Mouse (Mus musculus): ENCODE data around the gene Bok. TPM values are rescaled to one million over a fixed set of nuclear protein-coding genes. Genes with fewer than 3 reads are reported as not detected.

Gene Bok
- total and polyA plus RNA-seq, 3 experiments, result 3.0 to 9.0 (median 3.1) TPM

GRCm38 (mm10) chr1:93686245-93686960, 943 bp downstream of the Bok start:
- WGBS, result 8% methylated on average over 51 of the region's 51 CpGs
- intact Hi-C loops (cut with DNase I), result loop anchor here (5.0 kb wide), 1 partner anchor 49 kb away; no protein-coding TSS in a partner anchor
- H3K27ac ChIP-seq, result peak overlapping the region; percentile 73
- H3K27me3 ChIP-seq (ENCODE audit: control insufficient read depth, insufficient read depth, low read length), result no peaks in the 10 kb centered on the region
- TF ChIP-seq EP300 (IDR thresholded peaks at IDR 0.05; ENCODE audit: insufficient read depth, low read depth, low read length) (0 out of 2 replicates have a peak, but pooled peaks have one; percentile 15), CTCF (IDR thresholded peaks at IDR 0.05) (peak; percentile 64), POLR2A (IDR thresholded peaks at IDR 0.05; ENCODE audit: insufficient read depth, low read depth, low read length) (no peak)
- H3K4me3 ChIP-seq, result peak overlapping the region; percentile 66
- no peaks in the 10 kb centered on the region for H3K79me2 ChIP-seq (replicated peaks; ENCODE audit: control insufficient read depth, insufficient read depth, low read length)
- peaks cover 8% of the 10 kb centered on the region for H3K4me1 ChIP-seq (ENCODE audit: control insufficient read depth, insufficient read depth, low read length)
- DNase-seq, result peak; percentile 60 to 62
- no peaks in the 10 kb centered on the region for H3K36me3 ChIP-seq (ENCODE audit: control insufficient read depth, insufficient read depth, low read length)
- H3K9ac ChIP-seq (ENCODE audit: low read depth, low read length), result peak overlapping the region; percentile 70

DNA sequence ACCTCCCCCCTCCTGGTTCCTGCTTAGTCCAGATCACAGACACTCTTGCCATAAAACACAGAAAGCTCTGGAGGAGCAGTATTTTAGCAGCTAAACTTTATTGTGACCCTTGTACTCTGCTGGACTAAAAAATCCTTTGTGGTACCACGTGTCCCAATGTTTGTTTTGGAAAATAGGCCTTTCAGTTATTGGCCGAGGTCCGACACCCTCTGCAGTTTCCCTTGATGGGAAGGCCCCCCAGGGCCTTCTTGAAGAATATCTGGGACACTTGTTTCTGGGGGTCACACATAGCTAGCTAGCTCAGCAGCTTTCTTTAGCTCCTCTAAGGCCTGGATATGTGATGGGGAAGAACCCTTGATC, 1.5 kb downstream of the Bok start:
- DNase-seq, result peak in 1 of 2 experiments; percentile 24
- H3K4me3 ChIP-seq, result peak overlapping the region; percentile 66
- no peaks in the 10 kb centered on the region for H3K79me2 ChIP-seq (replicated peaks; ENCODE audit: control insufficient read depth, insufficient read depth, low read length)
- TF ChIP-seq CTCF (IDR thresholded peaks at IDR 0.05) (no peak), EP300 (IDR thresholded peaks at IDR 0.05; ENCODE audit: insufficient read depth, low read depth, low read length) (0 out of 2 replicates have a peak, but pooled peaks have one; percentile 1)
- H3K27ac ChIP-seq, result peak overlapping the region; percentile 73
- H3K4me1 ChIP-seq (ENCODE audit: control insufficient read depth, insufficient read depth, low read length), result peaks cover 8% of the 10 kb centered on the region
- 47% methylated on average over 3 of the region's 3 CpGs for WGBS
- H3K36me3 ChIP-seq (ENCODE audit: control insufficient read depth, insufficient read depth, low read length), result no peaks in the 10 kb centered on the region
- no peaks in the 10 kb centered on the region for H3K27me3 ChIP-seq (ENCODE audit: control insufficient read depth, insufficient read depth, low read length)
- H3K9ac ChIP-seq (ENCODE audit: low read depth, low read length), result no peak overlapping the region
- intact Hi-C loops (cut with DNase I), result loop anchor here (5.0 kb wide), 1 partner anchor 50 kb away; no protein-coding TSS in a partner anchor

DNA sequence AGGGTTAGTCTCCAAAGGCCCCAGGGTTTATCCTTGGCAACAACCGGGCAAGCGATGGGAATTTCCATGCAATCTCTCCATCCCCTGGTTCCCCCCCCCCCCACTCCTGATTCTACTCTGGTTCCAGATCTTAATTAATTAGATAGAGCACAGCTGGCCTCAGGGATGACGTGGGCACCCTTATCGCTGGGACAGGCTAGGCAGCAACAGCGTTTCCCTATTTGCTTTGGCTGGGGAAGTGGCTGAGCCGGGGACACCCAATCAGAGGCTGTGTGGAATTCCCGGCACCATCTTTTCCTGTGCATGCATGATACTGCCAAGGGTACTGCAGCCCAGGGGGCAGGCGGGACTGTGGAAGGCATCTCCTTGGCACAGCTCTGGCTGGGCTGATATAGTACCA, 2.7 kb downstream of the Bok start:
- Histone ChIP-seq H3K4me3 (no peak overlapping the region), H3K36me3 (ENCODE audit: control insufficient read depth, insufficient read depth, low read length) (no peaks in the 10 kb centered on the region), H3K27me3 (ENCODE audit: control insufficient read depth, insufficient read depth, low read length) (no peaks in the 10 kb centered on the region), H3K79me2 (replicated peaks; ENCODE audit: control insufficient read depth, insufficient read depth, low read length) (no peaks in the 10 kb centered on the region), H3K27ac (no peak overlapping the region), H3K4me1 (ENCODE audit: control insufficient read depth, insufficient read depth, low read length) (peaks cover 8% of the 10 kb centered on the region), H3K9ac (ENCODE audit: low read depth, low read length) (no peak overlapping the region)
- WGBS, result 44% methylated on average over 8 of the region's 8 CpGs
- intact Hi-C loops (cut with DNase I), result loop anchor here (5.0 kb wide), 1 partner anchor 51 kb away; no protein-coding TSS in a partner anchor
- TF ChIP-seq EP300 (IDR thresholded peaks at IDR 0.05; ENCODE audit: insufficient read depth, low read depth, low read length), result 0 out of 2 replicates have a peak, but pooled peaks have one; percentile 38
- peak; percentile 20 for TF ChIP-seq CTCF (IDR thresholded peaks at IDR 0.05)
- no peak for TF ChIP-seq POLR2A (IDR thresholded peaks at IDR 0.05; ENCODE audit: insufficient read depth, low read depth, low read length)
- DNase-seq, result peak in 1 of 2 experiments; percentile 52

DNA sequence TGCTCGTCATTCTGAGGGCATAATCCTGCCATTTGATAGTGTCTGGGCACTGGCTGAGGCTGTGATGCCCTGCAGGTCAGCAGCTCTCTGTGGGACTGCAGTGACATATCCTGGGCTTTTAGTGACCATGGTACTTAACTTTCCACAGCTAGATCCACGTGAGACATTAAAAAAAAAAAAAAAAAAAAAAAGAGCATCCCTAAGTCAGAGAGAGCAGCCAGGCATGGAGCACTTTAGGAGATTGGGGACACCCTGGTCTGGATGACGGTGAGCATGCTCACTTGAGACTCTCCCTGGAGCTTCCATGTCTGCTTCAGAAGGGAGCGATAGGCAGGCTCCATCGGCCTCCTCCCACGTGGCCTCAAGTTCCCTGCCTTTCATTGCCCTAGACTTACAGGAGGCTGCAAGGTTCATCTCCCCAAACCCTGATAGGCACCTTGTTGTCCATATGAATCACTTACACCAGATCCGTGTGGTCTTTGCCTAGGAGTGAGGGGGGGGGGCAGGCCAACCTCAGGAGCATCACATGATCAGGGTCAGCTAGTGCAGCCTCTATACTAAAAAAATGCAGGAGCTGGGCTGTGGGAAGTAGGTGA, 4.5 kb downstream of the Bok start:
- Histone ChIP-seq H3K4me3 (no peak overlapping the region), H3K27me3 (ENCODE audit: control insufficient read depth, insufficient read depth, low read length) (no peaks in the 10 kb centered on the region), H3K9ac (ENCODE audit: low read depth, low read length) (no peak overlapping the region), H3K4me1 (ENCODE audit: control insufficient read depth, insufficient read depth, low read length) (peaks cover 13% of the 10 kb centered on the region), H3K36me3 (ENCODE audit: control insufficient read depth, insufficient read depth, low read length) (no peaks in the 10 kb centered on the region), H3K27ac (no peak overlapping the region), H3K79me2 (replicated peaks; ENCODE audit: control insufficient read depth, insufficient read depth, low read length) (no peaks in the 10 kb centered on the region)
- TF ChIP-seq CTCF (IDR thresholded peaks at IDR 0.05), result no peak
- WGBS, result 84% methylated on average over 7 of the region's 7 CpGs
- no peak for DNase-seq
- intact Hi-C loops (cut with DNase I), result loop anchor here (5.0 kb wide), 1 partner anchor 53 kb away; no protein-coding TSS in a partner anchor

DNA sequence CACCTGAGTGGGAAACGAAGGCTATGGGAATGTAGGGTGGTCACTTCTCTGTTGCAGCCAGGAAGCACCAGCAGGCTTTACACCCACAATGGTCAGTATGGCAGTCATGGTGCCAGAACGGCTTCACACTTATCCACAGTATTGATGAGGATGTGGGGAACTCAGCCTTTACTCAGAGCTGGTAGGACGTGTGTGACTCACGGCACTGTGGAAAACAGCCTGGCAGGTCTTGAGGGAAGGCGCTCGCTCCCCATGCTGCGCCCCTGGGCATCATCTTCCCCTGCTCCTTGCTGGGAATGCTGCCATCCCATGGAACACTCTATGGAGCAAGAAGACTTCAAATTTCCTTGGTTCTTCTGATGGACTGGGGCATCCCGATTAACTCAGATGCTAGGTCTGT, 5.6 kb downstream of the Bok start:
- WGBS, result 95% methylated on average over 8 of the region's 8 CpGs
- no peaks in the 10 kb centered on the region for H3K79me2 ChIP-seq (replicated peaks; ENCODE audit: control insufficient read depth, insufficient read depth, low read length)
- H3K36me3 ChIP-seq (ENCODE audit: control insufficient read depth, insufficient read depth, low read length), result no peaks in the 10 kb centered on the region
- H3K27ac ChIP-seq, result no peak overlapping the region
- no peak for TF ChIP-seq EP300 (IDR thresholded peaks at IDR 0.05; ENCODE audit: insufficient read depth, low read depth, low read length)
- no peak for TF ChIP-seq POLR2A (IDR thresholded peaks at IDR 0.05; ENCODE audit: insufficient read depth, low read depth, low read length)
- no peak for TF ChIP-seq CTCF (IDR thresholded peaks at IDR 0.05)
- H3K4me1 ChIP-seq (ENCODE audit: control insufficient read depth, insufficient read depth, low read length), result peaks cover 17% of the 10 kb centered on the region
- no peak overlapping the region for H3K9ac ChIP-seq (ENCODE audit: low read depth, low read length)
- intact Hi-C loops (cut with DNase I), result no loop called here
- no peaks in the 10 kb centered on the region for H3K27me3 ChIP-seq (ENCODE audit: control insufficient read depth, insufficient read depth, low read length)
- no peak overlapping the region for H3K4me3 ChIP-seq
- no peak for DNase-seq

GRCm38 (mm10) chr1:93691786-93692357, 6.4 kb downstream of the Bok start:
- intact Hi-C loops (cut with DNase I), result no loop called here
- Histone ChIP-seq H3K79me2 (replicated peaks; ENCODE audit: control insufficient read depth, insufficient read depth, low read length) (no peaks in the 10 kb centered on the region), H3K27me3 (ENCODE audit: control insufficient read depth, insufficient read depth, low read length) (no peaks in the 10 kb centered on the region), H3K27ac (no peak overlapping the region), H3K4me3 (no peak overlapping the region), H3K9ac (ENCODE audit: low read depth, low read length) (no peak overlapping the region), H3K4me1 (ENCODE audit: control insufficient read depth, insufficient read depth, low read length) (peaks cover 17% of the 10 kb centered on the region), H3K36me3 (ENCODE audit: control insufficient read depth, insufficient read depth, low read length) (no peaks in the 10 kb centered on the region)
- no peak for TF ChIP-seq CTCF (IDR thresholded peaks at IDR 0.05)
- TF ChIP-seq POLR2A (IDR thresholded peaks at IDR 0.05; ENCODE audit: insufficient read depth, low read depth, low read length), result no peak
- no peak for TF ChIP-seq EP300 (IDR thresholded peaks at IDR 0.05; ENCODE audit: insufficient read depth, low read depth, low read length)
- 86% methylated on average over 10 of the region's 10 CpGs for WGBS
- no peak for DNase-seq
